Mouse (Mus musculus) midbrain, postnatal 0 days (tissue): ENCODE measurements around the gene Cc2d1b. TPM values are rescaled to one million over a fixed set of nuclear protein-coding genes. Genes with fewer than 3 reads are reported as not detected.

Source experiments
- ATAC-seq: fragments of 200-750 bp; cut with Nextera tagmentation; 2 replicates; pipeline ENCODE4 v1.8.0; 2017; ENCODE audit warnings: moderate number of reproducible peaks, mild to moderate bottlenecking, moderate TSS enrichment, moderate library complexity; ENCODE audit not compliant: low FRiP score
- DNase-seq: peaks from one replicate; pipeline ENCODE4 v3.0.0-alpha.2; 2015; ENCODE audit warnings: low spot score
- H3K27ac ChIP-seq: fragments of 300-500 bp; sonication (generic); 2 replicates; pipeline ENCODE4 v1.5.1; 2014; ENCODE audit warnings: low read depth, mild to moderate bottlenecking, low read length, mixed read lengths
- H3K27me3 ChIP-seq: fragments of 300-500 bp; sonication (generic); 2 replicates; pipeline ENCODE4 v1.6.1; 2014; ENCODE audit warnings: low read length, control low read depth, mixed read lengths; ENCODE audit not compliant: insufficient read depth
- H3K36me3 ChIP-seq: fragments of 300-500 bp; sonication (generic); 2 replicates; pipeline ENCODE4 v1.6.1; 2014; ENCODE audit warnings: low read length, control low read depth, mixed read lengths; ENCODE audit not compliant: insufficient read depth
- H3K4me1 ChIP-seq: fragments of 300-500 bp; sonication (generic); 2 replicates; pipeline ENCODE4 v1.6.1; 2014; ENCODE audit warnings: mild to moderate bottlenecking, control low read depth, antibody characterized with exemption, low read length, mixed read lengths; ENCODE audit not compliant: insufficient read depth
- H3K4me2 ChIP-seq: fragments of 300-500 bp; sonication (generic); 2 replicates; pipeline ENCODE4 v1.6.1; 2014; ENCODE audit warnings: low read depth, mild to moderate bottlenecking, low read length, mixed read lengths; ENCODE audit not compliant: poor library complexity, severe bottlenecking
- H3K4me3 ChIP-seq: fragments of 300-500 bp; sonication (generic); 2 replicates; pipeline ENCODE4 v1.5.1; 2014; ENCODE audit warnings: low read depth, mild to moderate bottlenecking, low read length, moderate library complexity
- H3K9ac ChIP-seq: fragments of 300-500 bp; sonication (generic); replicated peaks from 2 replicates; pipeline ENCODE4 v1.6.1; 2014; ENCODE audit warnings: mild to moderate bottlenecking, low read length, moderate library complexity, mixed read lengths; ENCODE audit not compliant: poor library complexity, severe bottlenecking
- H3K9me3 ChIP-seq: fragments of 300-500 bp; sonication (generic); 2 replicates; pipeline ENCODE4 v1.6.1; 2016; ENCODE audit warnings: low read length, control low read depth
- CTCF ChIP-seq: IDR thresholded peaks from 2 replicates; pipeline ENCODE4 v1.5.1; 2016; ENCODE audit warnings: antibody characterized with exemption, mild to moderate bottlenecking
- WGBS: fragments of 180-500 bp; shearing (Covaris S2); extraction: QIAGEN DNeasy Blood & Tissue Kit; methylation state at CpG from one replicate; pipeline ENCODE4 v1.1.7; 2014; 5-methylcytosine and 5-hydroxymethylcytosine counted together
- polyA plus RNA-seq: library from polyadenylated mRNA; unstranded; fragments of >200 nt; fragmentation: Nextera tagmentation; extraction: Ambion mirVana; gene quantifications from 2 replicates; pipeline ENCODE4 v1.2.1, GENCODE M21; 2015
- total RNA-seq: library from RNA; depleted of rRNA; stranded (reverse); fragments of >200 nt; gene quantifications from 2 replicates; pipeline ENCODE4 v1.2.3, GENCODE M21; 2014; rRNA removed

Gene Cc2d1b
- 36.1 and 45.5 TPM in 2 replicates for total RNA-seq
- 19.9 and 20.2 TPM in 2 replicates for polyA plus RNA-seq

DNA sequence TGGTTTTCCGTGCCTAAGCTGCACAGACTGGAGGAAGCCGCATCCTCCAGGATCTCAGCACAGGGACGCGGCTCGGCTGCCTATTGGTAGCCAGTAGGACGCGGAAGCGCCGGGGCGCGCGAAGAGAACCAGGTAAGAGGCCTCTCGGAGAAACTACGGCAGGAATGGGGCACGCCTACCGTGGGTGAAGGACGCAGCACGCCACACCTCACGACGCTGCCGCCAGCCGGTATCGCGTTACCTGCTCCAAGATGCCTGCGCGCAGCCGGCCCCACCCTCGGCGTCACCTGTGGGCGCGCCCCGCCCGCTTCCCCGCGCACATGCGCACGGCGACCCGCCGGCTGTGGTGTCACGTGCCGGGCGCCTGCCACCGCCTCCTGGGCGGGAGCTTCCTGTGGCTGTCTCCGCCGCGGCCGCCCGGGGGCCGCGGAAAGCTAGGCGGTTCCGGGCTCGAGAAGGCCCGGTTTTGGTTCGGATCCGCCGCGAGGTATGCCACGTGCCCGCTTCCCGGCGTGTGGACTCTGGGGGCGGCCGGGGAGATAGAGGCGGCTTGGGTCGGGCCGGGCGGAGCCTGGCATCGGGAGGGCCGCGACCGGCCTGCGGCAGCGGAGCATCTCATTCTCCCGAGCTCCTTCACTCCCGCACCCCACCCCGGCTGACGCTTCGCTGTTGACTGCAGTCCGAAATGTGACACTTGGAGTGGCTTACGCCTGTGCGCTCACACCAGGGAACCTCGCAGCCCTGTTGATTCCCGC lies at the start of gene Cc2d1b:
TSS of gene Cc2d1b (plus strand) at position 354 of the 755 bp plus-strand sequence.
- Histone ChIP-seq H3K4me3 (peak within 1 kb of the TSS; percentile 68), H3K27ac (peak within 1 kb of the TSS; percentile 97), H3K9me3 (no peaks in the 10 kb centered on the region), H3K36me3 (0 out of 2 replicates have a peak, but pooled peaks cover 3% of the 10 kb centered on the region), H3K9ac (peak within 1 kb of the TSS; percentile 93), H3K4me2 (peak within 1 kb of the TSS; percentile 70), H3K27me3 (no peaks in the 10 kb centered on the region), H3K4me1 (no peaks in the 10 kb centered on the region)
- peak; percentile 92 for ATAC-seq
- WGBS, result under 1% methylated on average over 71 of the region's 86 CpGs
- peak; percentile 22; the same call in 1 of the 2 replicates for TF ChIP-seq CTCF
- peak; percentile 94 for DNase-seq

GRCm38 (mm10) chr4:108572644-108573043 lies 47.1 kb upstream of the Cc2d1b start:
- 98% methylated on average over 3 of the region's 3 CpGs for WGBS
- no peak for ATAC-seq
- H3K27me3 ChIP-seq, result no peaks in the 10 kb centered on the region
- H3K9ac ChIP-seq, result no peak overlapping the region
- no peak overlapping the region for H3K27ac ChIP-seq
- peaks cover 35% of the 10 kb centered on the region for H3K36me3 ChIP-seq
- H3K9me3 ChIP-seq, result no peaks in the 10 kb centered on the region
- no peak overlapping the region for H3K4me3 ChIP-seq
- no peak overlapping the region for H3K4me2 ChIP-seq
- no peak for DNase-seq
- TF ChIP-seq CTCF, result no peak
- 0 out of 2 replicates have a peak, but pooled peaks cover 3% of the 10 kb centered on the region for H3K4me1 ChIP-seq

DNA sequence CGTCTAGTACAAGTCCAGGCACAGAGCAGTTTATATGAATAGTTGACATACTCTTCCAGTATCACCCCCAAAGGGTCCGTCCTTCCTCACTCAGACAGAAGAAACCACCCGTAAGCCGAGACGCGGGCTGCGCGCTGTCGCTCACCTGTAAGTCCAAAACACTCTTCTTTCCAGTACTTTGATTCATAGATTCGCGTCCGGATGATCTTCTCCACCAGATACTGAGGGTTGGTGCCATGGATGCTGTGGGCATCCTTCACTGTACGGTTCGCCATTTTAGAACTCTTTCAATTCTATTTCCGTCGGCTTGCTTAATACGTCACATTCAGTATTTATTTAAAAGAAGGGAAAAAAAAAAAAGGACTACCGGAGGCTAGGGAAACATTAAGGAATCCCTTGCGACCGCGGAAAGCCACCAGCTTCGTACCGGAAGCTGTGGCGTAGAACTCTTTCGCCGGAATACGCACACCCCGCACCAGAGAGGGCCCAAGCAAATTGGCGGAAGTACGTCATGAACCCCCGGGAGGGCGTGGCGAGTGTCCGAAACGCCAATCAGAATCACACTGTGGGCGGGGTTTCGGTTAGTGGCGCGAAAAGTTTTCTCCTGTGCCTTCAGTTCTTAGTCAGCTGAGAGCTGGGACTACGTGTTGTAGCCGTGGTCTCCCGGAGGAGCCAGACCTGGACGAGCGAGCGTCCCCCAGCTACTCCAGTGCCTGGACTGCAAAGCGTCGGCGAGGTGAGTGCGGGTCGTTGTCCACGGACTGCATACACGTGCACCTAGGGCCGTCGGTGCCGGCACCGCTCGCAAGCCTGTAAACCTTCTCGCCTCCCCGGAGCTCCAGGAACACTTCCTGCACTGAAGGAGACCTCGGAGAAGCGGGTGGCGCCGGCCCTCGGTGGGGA lies 40.6 kb upstream of the Cc2d1b start, which contains the start of the genes Prpf38a and Orc1:
TSS of gene Prpf38a (minus strand) at position 497 of the 903 bp plus-strand sequence.
TSS of gene Orc1 (plus strand) at position 584 of the 903 bp plus-strand sequence.
- H3K9ac ChIP-seq, result peak within 1 kb of the TSS; percentile 67
- peaks cover 3% of the 10 kb centered on the region; the same call in 1 of the 2 replicates for H3K4me1 ChIP-seq
- WGBS, result under 1% methylated on average over 64 of the region's 64 CpGs
- peak within 1 kb of the TSS; percentile 80 for H3K4me2 ChIP-seq
- ATAC-seq (peak; percentile 99), DNase-seq (peak; percentile 99)
- H3K27ac ChIP-seq, result peak within 1 kb of the TSS; percentile 77
- H3K9me3 ChIP-seq, result no peaks in the 10 kb centered on the region
- peak within 1 kb of the TSS; percentile 83 for H3K4me3 ChIP-seq
- peaks cover 6% of the 10 kb centered on the region; the same call in 1 of the 2 replicates for H3K36me3 ChIP-seq
- no peak for TF ChIP-seq CTCF
- H3K27me3 ChIP-seq, result no peaks in the 10 kb centered on the region

GRCm38 (mm10) chr4:108579743-108580411 lies 39.9 kb upstream of the Cc2d1b start:
- Histone ChIP-seq H3K4me2 (peak overlapping the region; percentile 80), H3K4me3 (peak overlapping the region; percentile 83), H3K9ac (peak overlapping the region; percentile 25; the same call in 1 of the 2 replicates), H3K27me3 (no peaks in the 10 kb centered on the region), H3K4me1 (peaks cover 3% of the 10 kb centered on the region; the same call in 1 of the 2 replicates), H3K27ac (no peak overlapping the region), H3K36me3 (peaks cover 3% of the 10 kb centered on the region; the same call in 1 of the 2 replicates), H3K9me3 (no peaks in the 10 kb centered on the region)
- 2% methylated on average over 16 of the region's 16 CpGs for WGBS
- no peak; the same call in 1 of the 2 replicates for ATAC-seq
- DNase-seq, result no peak
- no peak for TF ChIP-seq CTCF

DNA sequence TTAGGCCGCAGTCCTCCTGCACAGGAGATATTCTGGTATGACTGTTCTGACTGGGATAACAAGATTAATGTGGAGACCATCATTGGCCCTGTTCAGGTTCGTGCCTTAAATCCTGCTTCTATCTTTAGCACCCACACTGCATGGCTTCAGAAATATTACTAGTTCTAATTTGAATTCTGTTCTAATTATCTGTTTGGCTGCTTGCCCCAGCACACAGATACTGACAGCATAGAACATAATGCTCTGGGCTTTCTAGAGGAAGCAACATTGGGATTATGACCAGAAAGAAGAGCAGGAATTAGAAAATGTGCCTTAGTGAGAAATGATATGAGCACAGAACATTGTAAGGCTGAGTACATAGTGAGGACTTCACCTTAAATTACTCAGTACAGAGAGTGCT lies 26.4 kb upstream of the Cc2d1b start:
- Histone ChIP-seq H3K27ac (no peak overlapping the region), H3K4me2 (no peak overlapping the region), H3K4me3 (no peak overlapping the region), H3K36me3 (no peaks in the 10 kb centered on the region), H3K9me3 (no peaks in the 10 kb centered on the region), H3K4me1 (no peaks in the 10 kb centered on the region), H3K27me3 (no peaks in the 10 kb centered on the region), H3K9ac (no peak overlapping the region)
- no peak for ATAC-seq
- DNase-seq, result no peak
- WGBS, result 90% methylated on average over 2 of the region's 2 CpGs
- TF ChIP-seq CTCF, result no peak
